Mouse (Mus musculus): Measurements from ENCODE around the gene Fbxo24. TPM values are rescaled to one million over a fixed set of nuclear protein-coding genes. Genes with fewer than 3 reads are reported as not detected.

Gene Fbxo24
- 0.22 TPM in 1 of 2 replicates, not detected in the other for polyA plus RNA-seq (2015; fragmentation: Nextera tagmentation; extraction: Ambion mirVana)

- H3K9me3 ChIP-seq, result no peaks in the 10 kb centered on the region
- H3K27me3 ChIP-seq, result no peaks in the 10 kb centered on the region
- H3K27ac ChIP-seq (replicated peaks), result peak within 1 kb of the TSS; percentile 90
- H3K9ac ChIP-seq (replicated peaks), result peak within 1 kb of the TSS; percentile 65
- under 1% methylated on average over 46 of the region's 46 CpGs for WGBS
- peak within 1 kb of the TSS; percentile 57 for H3K4me3 ChIP-seq
- H3K36me3 ChIP-seq, result peaks cover 1% of the 10 kb centered on the region; the same call in 1 of the 2 replicates
- peaks cover 38% of the 10 kb centered on the region for H3K4me1 ChIP-seq
- peak within 1 kb of the TSS; percentile 74 for H3K4me2 ChIP-seq (replicated peaks)
- peak; percentile 99 for ATAC-seq (replicated peaks)
These were observed at the start of gene Fbxo24, which contains the start of the genes Lrch4 and Gm20605 for GRCm38 (mm10) chr5:137628498-137629305. Gene Fbxo24 (minus strand): TSS chr5:137629002. Gene Lrch4 (plus strand): TSS chr5:137629121. Gene Gm20605 (plus strand): TSS chr5:137629175.

GRCm38 (mm10) chr5:137677859-137678258 lies 49.1 kb upstream of the Fbxo24 start:
- Histone ChIP-seq H3K27me3 (no peaks in the 10 kb centered on the region), H3K4me1 (peaks cover 13% of the 10 kb centered on the region), H3K27ac (replicated peaks) (no peak overlapping the region), H3K36me3 (no peaks in the 10 kb centered on the region), H3K9me3 (no peaks in the 10 kb centered on the region), H3K4me3 (no peak overlapping the region), H3K4me2 (replicated peaks) (no peak overlapping the region), H3K9ac (replicated peaks) (no peak overlapping the region)
- 95% methylated on average over 8 of the region's 8 CpGs for WGBS
- ATAC-seq (replicated peaks), result no peak

GRCm38 (mm10) chr5:137674786-137675185 lies 46.0 kb upstream of the Fbxo24 start:
- H3K27ac ChIP-seq (replicated peaks), result no peak overlapping the region
- no peak for ATAC-seq (replicated peaks)
- H3K4me3 ChIP-seq, result no peak overlapping the region
- peaks cover 7% of the 10 kb centered on the region; the same call in 1 of the 2 replicates for H3K4me1 ChIP-seq
- H3K36me3 ChIP-seq, result no peaks in the 10 kb centered on the region
- WGBS, result 97% methylated on average over 8 of the region's 8 CpGs
- no peaks in the 10 kb centered on the region for H3K27me3 ChIP-seq
- H3K4me2 ChIP-seq (replicated peaks), result no peak overlapping the region
- H3K9ac ChIP-seq (replicated peaks), result no peak overlapping the region
- no peaks in the 10 kb centered on the region for H3K9me3 ChIP-seq

GRCm38 (mm10) chr5:137673015-137673414 lies 44.2 kb upstream of the Fbxo24 start:
- Histone ChIP-seq H3K27ac (replicated peaks) (no peak overlapping the region), H3K9me3 (no peaks in the 10 kb centered on the region), H3K4me3 (no peak overlapping the region), H3K9ac (replicated peaks) (no peak overlapping the region), H3K36me3 (no peaks in the 10 kb centered on the region), H3K4me1 (peaks cover 7% of the 10 kb centered on the region; the same call in 1 of the 2 replicates), H3K4me2 (replicated peaks) (no peak overlapping the region), H3K27me3 (no peaks in the 10 kb centered on the region)
- 92% methylated on average over 6 of the region's 6 CpGs for WGBS
- ATAC-seq (replicated peaks), result no peak

- Histone ChIP-seq H3K4me1 (peaks cover 7% of the 10 kb centered on the region; the same call in 1 of the 2 replicates), H3K36me3 (no peaks in the 10 kb centered on the region), H3K4me2 (replicated peaks) (no peak overlapping the region), H3K27ac (replicated peaks) (no peak overlapping the region), H3K4me3 (no peak overlapping the region), H3K9me3 (no peaks in the 10 kb centered on the region), H3K27me3 (no peaks in the 10 kb centered on the region), H3K9ac (replicated peaks) (no peak overlapping the region)
- WGBS, result 79% methylated on average over 5 of the region's 5 CpGs
- ATAC-seq (replicated peaks), result no peak
These were observed 43.6 kb upstream of the Fbxo24 start for GRCm38 (mm10) chr5:137672361-137672760.

- H3K4me2 ChIP-seq (replicated peaks), result no peak overlapping the region
- H3K36me3 ChIP-seq, result peaks cover 5% of the 10 kb centered on the region
- no peaks in the 10 kb centered on the region for H3K9me3 ChIP-seq
- H3K27ac ChIP-seq (replicated peaks), result 0 out of 2 replicates have a peak overlapping the region, but pooled peaks have one; percentile 25
- no peak overlapping the region for H3K4me3 ChIP-seq
- H3K9ac ChIP-seq (replicated peaks), result no peak overlapping the region
- peaks cover 7% of the 10 kb centered on the region; the same call in 1 of the 2 replicates for H3K4me1 ChIP-seq
- ATAC-seq (replicated peaks), result no peak
- H3K27me3 ChIP-seq, result no peaks in the 10 kb centered on the region
- WGBS, result 53% methylated on average over 9 of the region's 9 CpGs
These were observed 42.8 kb upstream of the Fbxo24 start for GRCm38 (mm10) chr5:137671443-137672240.

GRCm38 (mm10) chr5:137670240-137670639 lies 41.4 kb upstream of the Fbxo24 start:
- Histone ChIP-seq H3K9ac (replicated peaks) (no peak overlapping the region), H3K4me3 (no peak overlapping the region), H3K4me2 (replicated peaks) (no peak overlapping the region), H3K36me3 (peaks cover 15% of the 10 kb centered on the region), H3K27ac (replicated peaks) (no peak overlapping the region), H3K9me3 (no peaks in the 10 kb centered on the region), H3K4me1 (peaks cover 7% of the 10 kb centered on the region; the same call in 1 of the 2 replicates), H3K27me3 (no peaks in the 10 kb centered on the region)
- WGBS, result 97% methylated on average over 1 of the region's 1 CpGs
- ATAC-seq (replicated peaks), result no peak

GRCm38 (mm10) chr5:137668971-137669370 lies 40.2 kb upstream of the Fbxo24 start:
- 70% methylated on average over 10 of the region's 10 CpGs for WGBS
- Histone ChIP-seq H3K36me3 (peaks cover 27% of the 10 kb centered on the region), H3K27me3 (no peaks in the 10 kb centered on the region), H3K27ac (replicated peaks) (peak overlapping the region; percentile 39), H3K9me3 (no peaks in the 10 kb centered on the region), H3K9ac (replicated peaks) (no peak overlapping the region), H3K4me1 (peaks cover 7% of the 10 kb centered on the region; the same call in 1 of the 2 replicates), H3K4me3 (no peak overlapping the region), H3K4me2 (replicated peaks) (no peak overlapping the region)
- ATAC-seq (replicated peaks), result no peak

- Histone ChIP-seq H3K27ac (replicated peaks) (no peak overlapping the region), H3K36me3 (peaks cover 62% of the 10 kb centered on the region), H3K9ac (replicated peaks) (no peak overlapping the region), H3K4me3 (no peak overlapping the region), H3K4me1 (no peaks in the 10 kb centered on the region), H3K27me3 (no peaks in the 10 kb centered on the region), H3K4me2 (replicated peaks) (no peak overlapping the region), H3K9me3 (no peaks in the 10 kb centered on the region)
- no peak for ATAC-seq (replicated peaks)
- WGBS, result 76% methylated on average over 9 of the region's 9 CpGs
These were observed 34.3 kb upstream of the Fbxo24 start for GRCm38 (mm10) chr5:137663057-137663456.

- H3K4me3 ChIP-seq, result no peak overlapping the region
- 94% methylated on average over 6 of the region's 6 CpGs for WGBS
- H3K9me3 ChIP-seq, result no peaks in the 10 kb centered on the region
- H3K4me2 ChIP-seq (replicated peaks), result no peak overlapping the region
- ATAC-seq (replicated peaks), result no peak
- H3K27ac ChIP-seq (replicated peaks), result no peak overlapping the region
- no peaks in the 10 kb centered on the region for H3K27me3 ChIP-seq
- H3K4me1 ChIP-seq, result no peaks in the 10 kb centered on the region
- no peak overlapping the region for H3K9ac ChIP-seq (replicated peaks)
- peaks cover 49% of the 10 kb centered on the region for H3K36me3 ChIP-seq
These were observed 31.4 kb upstream of the Fbxo24 start for GRCm38 (mm10) chr5:137660064-137660688.

GRCm38 (mm10) chr5:137656977-137657376 lies 28.2 kb upstream of the Fbxo24 start:
- H3K27ac ChIP-seq (replicated peaks), result peak overlapping the region; percentile 58
- H3K27me3 ChIP-seq, result no peaks in the 10 kb centered on the region
- H3K4me3 ChIP-seq, result no peak overlapping the region
- no peak overlapping the region for H3K4me2 ChIP-seq (replicated peaks)
- no peaks in the 10 kb centered on the region for H3K4me1 ChIP-seq
- H3K9ac ChIP-seq (replicated peaks), result no peak overlapping the region
- ATAC-seq (replicated peaks), result peak; percentile 75
- WGBS, result 31% methylated on average over 6 of the region's 6 CpGs
- H3K9me3 ChIP-seq, result no peaks in the 10 kb centered on the region
- H3K36me3 ChIP-seq, result peaks cover 36% of the 10 kb centered on the region
